Mouse (Mus musculus): Measurements from ENCODE around the gene Fth1.

DNA sequence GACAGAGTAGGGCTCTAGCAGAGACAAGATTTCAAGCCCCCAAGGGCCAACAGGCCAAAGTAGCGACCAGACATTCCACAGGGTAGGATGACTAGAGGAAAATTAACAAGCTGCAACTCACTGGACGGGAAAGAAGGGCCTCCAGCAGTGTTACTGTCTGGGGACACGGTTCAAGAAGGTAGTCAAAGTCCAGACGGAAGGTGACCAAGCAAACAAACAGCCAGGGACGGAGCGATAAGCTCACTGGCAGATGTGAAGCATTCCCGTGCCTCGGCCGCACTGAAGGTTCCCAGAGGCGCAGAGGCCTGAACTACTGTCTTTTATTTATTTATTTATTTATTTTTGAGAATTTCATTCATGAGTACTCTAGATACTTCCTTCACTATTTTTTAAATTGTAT lies 3.3 kb upstream of the Fth1 start:
- TF ChIP-seq EP300 (IDR thresholded peaks at IDR 0.05; ENCODE audit: low read depth) (no peak), CTCF (IDR thresholded peaks at IDR 0.05; ENCODE audit: low read depth) (no peak)
